Mouse (Mus musculus) heart, postnatal 0 days (tissue): ENCODE data around the gene Itga5. TPM values are rescaled to one million over a fixed set of nuclear protein-coding genes. Genes with fewer than 3 reads are reported as not detected.
A peak's percentile ranks its signal among the peaks of the same experiment; 100 is the strongest.

Source experiments
- ATAC-seq: fragments of 200-750 bp; cut with Nextera tagmentation; 2 replicates; pipeline ENCODE4 v1.8.0; 2017; ENCODE audit warnings: low read depth, moderate number of reproducible peaks, moderate library complexity; ENCODE audit not compliant: insufficient read depth
- DNase-seq: peaks from one replicate; pipeline ENCODE4 v3.0.0-alpha.2; 2016; ENCODE audit warnings: low spot score
- H3K27ac ChIP-seq: fragments of 300-500 bp; sonication (generic); 2 replicates; pipeline ENCODE4 v1.5.1; 2014; ENCODE audit warnings: low read depth, mild to moderate bottlenecking
- H3K27me3 ChIP-seq: fragments of 300-500 bp; sonication (generic); 2 replicates; pipeline ENCODE4 v1.6.1; 2014; ENCODE audit warnings: low read length, mixed read lengths; ENCODE audit not compliant: control insufficient read depth, insufficient read depth
- H3K36me3 ChIP-seq: fragments of 300-500 bp; sonication (generic); replicated peaks from 2 replicates; pipeline ENCODE4 v1.6.1; 2014; ENCODE audit warnings: low read length, mixed read lengths; ENCODE audit not compliant: control insufficient read depth, insufficient read depth
- H3K4me1 ChIP-seq: fragments of 300-500 bp; sonication (generic); 2 replicates; pipeline ENCODE4 v1.6.1; 2014; ENCODE audit warnings: antibody characterized with exemption; ENCODE audit not compliant: control insufficient read depth, insufficient read depth
- H3K4me2 ChIP-seq: fragments of 300-500 bp; sonication (generic); 2 replicates; pipeline ENCODE4 v1.6.1; 2014; ENCODE audit warnings: low read depth, mild to moderate bottlenecking, low read length, moderate library complexity
- H3K4me3 ChIP-seq: fragments of 300-500 bp; sonication (generic); 2 replicates; pipeline ENCODE4 v1.5.1; 2014; ENCODE audit warnings: low read depth, low read length
- H3K9ac ChIP-seq: fragments of 300-500 bp; sonication (generic); replicated peaks from 2 replicates; pipeline ENCODE4 v1.6.1; 2014; ENCODE audit warnings: low read depth, low read length, mixed read lengths
- H3K9me3 ChIP-seq: fragments of 300-500 bp; sonication (generic); replicated peaks from 2 replicates; pipeline ENCODE4 v1.6.1; 2016; ENCODE audit warnings: low read length; ENCODE audit not compliant: control insufficient read depth
- CTCF ChIP-seq: IDR thresholded peaks from 2 replicates; pipeline ENCODE4 v1.5.1; 2016; ENCODE audit warnings: antibody characterized with exemption, control low read depth, low read depth
- EP300 ChIP-seq: IDR thresholded peaks from 2 replicates; pipeline ENCODE4 v1.6.1; 2016; ENCODE audit warnings: antibody characterized with exemption, low read depth
- WGBS: fragments of 180-500 bp; shearing (Covaris S2); extraction: QIAGEN DNeasy Blood & Tissue Kit; methylation state at CpG from one replicate; pipeline ENCODE4 v1.1.7; 2014; 5-methylcytosine and 5-hydroxymethylcytosine counted together
- polyA plus RNA-seq: library from polyadenylated mRNA; unstranded; fragments of >200 nt; fragmentation: Nextera tagmentation; extraction: Ambion mirVana; gene quantifications from 2 replicates; pipeline ENCODE4 v1.2.1, GENCODE M21; 2015
- total RNA-seq: library from RNA; depleted of rRNA; stranded (reverse); fragments of >200 nt; gene quantifications from 2 replicates; pipeline ENCODE4 v1.2.3, GENCODE M21; 2014; ENCODE audit warnings: low replicate concordance

Itga5 gene
- total and polyA plus RNA-seq, 2 experiments from 2014 or later: 47.5 to 83.3 TPM

GRCm38 (mm10) chr15:103383771-103384488 is 17.4 kb upstream of the Itga5 start:
- peak; percentile 45 for ATAC-seq
- 63% methylated on average over 7 of the region's 7 CpGs for WGBS
- Histone ChIP-seq H3K4me2 (peak overlapping the region; percentile 13), H3K9ac (no peak overlapping the region), H3K4me1 (peaks cover 33% of the 10 kb centered on the region), H3K36me3 (no peaks in the 10 kb centered on the region), H3K27ac (peak overlapping the region; percentile 82), H3K4me3 (peak overlapping the region; percentile 20), H3K9me3 (no peaks in the 10 kb centered on the region), H3K27me3 (no peaks in the 10 kb centered on the region)
- DNase-seq: no peak
- TF ChIP-seq EP300 (0 out of 2 replicates have a peak, but pooled peaks have one; percentile 51), CTCF (no peak)

- peaks cover 43% of the 10 kb centered on the region for H3K4me1 ChIP-seq
- peak; percentile 64 for ATAC-seq
- no peak for TF ChIP-seq CTCF
- TF ChIP-seq EP300: no peak
- no peaks in the 10 kb centered on the region for H3K9me3 ChIP-seq
- peak overlapping the region; percentile 82 for H3K27ac ChIP-seq
- 27% methylated on average over 5 of the region's 5 CpGs for WGBS
- peak overlapping the region; percentile 13 for H3K4me2 ChIP-seq
- no peaks in the 10 kb centered on the region for H3K27me3 ChIP-seq
- H3K9ac ChIP-seq: no peak overlapping the region
- peak; percentile 63 for DNase-seq
- H3K36me3 ChIP-seq: no peaks in the 10 kb centered on the region
- H3K4me3 ChIP-seq: peak overlapping the region; percentile 20; the same call in 1 of the 2 replicates
Measured at GRCm38 (mm10) chr15:103382795-103383406, 16.3 kb upstream of the Itga5 start.

GRCm38 (mm10) chr15:103382075-103382474 is 15.5 kb upstream of the Itga5 start:
- Histone ChIP-seq H3K4me2 (no peak overlapping the region), H3K4me3 (no peak overlapping the region), H3K27me3 (no peaks in the 10 kb centered on the region), H3K36me3 (no peaks in the 10 kb centered on the region), H3K9me3 (no peaks in the 10 kb centered on the region), H3K4me1 (peaks cover 50% of the 10 kb centered on the region), H3K27ac (0 out of 2 replicates have a peak overlapping the region, but pooled peaks have one; percentile 7), H3K9ac (no peak overlapping the region)
- DNase-seq (no peak), ATAC-seq (no peak)
- 62% methylated on average over 2 of the region's 2 CpGs for WGBS
- TF ChIP-seq CTCF (no peak), EP300 (no peak)

- WGBS: 18% methylated on average over 3 of the region's 3 CpGs
- ATAC-seq: peak; percentile 20; the same call in 1 of the 2 replicates
- no peak overlapping the region for H3K4me2 ChIP-seq
- peak; percentile 70 for DNase-seq
- H3K36me3 ChIP-seq: no peaks in the 10 kb centered on the region
- no peaks in the 10 kb centered on the region for H3K27me3 ChIP-seq
- peak overlapping the region; percentile 54 for H3K27ac ChIP-seq
- H3K9ac ChIP-seq: no peak overlapping the region; the same call in 1 of the 2 replicates
- H3K4me1 ChIP-seq: peaks cover 42% of the 10 kb centered on the region
- no peak for TF ChIP-seq EP300
- H3K9me3 ChIP-seq: no peaks in the 10 kb centered on the region
- H3K4me3 ChIP-seq: no peak overlapping the region
Measured at GRCm38 (mm10) chr15:103378665-103379356, 12.2 kb upstream of the Itga5 start.

- Histone ChIP-seq H3K27ac (peak overlapping the region; percentile 54), H3K4me2 (no peak overlapping the region), H3K9me3 (no peaks in the 10 kb centered on the region), H3K27me3 (no peaks in the 10 kb centered on the region), H3K4me3 (no peak overlapping the region), H3K36me3 (no peaks in the 10 kb centered on the region), H3K9ac (no peak overlapping the region; the same call in 1 of the 2 replicates), H3K4me1 (peaks cover 34% of the 10 kb centered on the region)
- TF ChIP-seq CTCF: no peak
- TF ChIP-seq EP300: no peak
- 53% methylated on average over 3 of the region's 3 CpGs for WGBS
- 0 out of 2 replicates have a peak, but pooled peaks have one; percentile 4 for ATAC-seq
- no peak for DNase-seq
Measured at GRCm38 (mm10) chr15:103377752-103378664, 11.4 kb upstream of the Itga5 start.
